Mouse (Mus musculus): Measurements from ENCODE around the gene Amigo2. TPM values are rescaled to one million over a fixed set of nuclear protein-coding genes. Genes with fewer than 3 reads are reported as not detected.

Amigo2 gene
- polyA plus RNA-seq, 1 experiment from 2014 or later: 2.5 TPM

DNA sequence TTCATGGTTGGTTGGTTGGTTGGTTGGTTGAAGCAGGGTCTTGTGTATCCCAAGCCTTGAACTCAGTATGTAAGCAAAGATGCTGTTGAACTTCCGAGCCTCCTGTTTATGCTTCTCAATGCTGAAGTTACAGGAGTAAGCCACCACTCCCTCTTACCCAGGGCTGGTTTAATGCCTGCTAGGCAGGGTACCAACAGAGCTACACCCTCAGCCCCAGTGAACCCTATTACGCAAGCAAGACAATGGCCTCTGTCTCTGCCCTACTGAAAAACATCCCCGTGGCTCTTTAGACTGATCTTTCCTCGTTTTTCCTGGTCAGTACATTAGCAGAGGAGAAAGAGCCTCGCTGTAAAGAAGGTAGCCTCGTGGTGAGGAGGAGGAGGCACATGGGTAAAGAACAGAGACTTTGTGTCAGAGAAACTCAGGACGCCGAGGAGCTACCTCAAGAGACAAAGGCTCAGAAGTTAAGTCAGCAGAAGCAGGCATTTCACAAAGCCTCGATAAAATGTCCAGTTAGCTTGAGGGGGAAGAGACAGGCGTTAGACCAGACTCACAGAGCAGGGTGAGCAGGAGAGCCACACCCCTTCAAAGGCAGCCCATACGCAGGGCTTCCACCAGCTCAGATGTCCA, 13.0 kb upstream of the Amigo2 start:
- 79% methylated on average over 11 of the region's 11 CpGs for WGBS
- Histone ChIP-seq H3K4me1 (no peaks in the 10 kb centered on the region), H3K27me3 (ENCODE audit: poor library complexity, severe bottlenecking) (no peaks in the 10 kb centered on the region), H3K9me3 (no peaks in the 10 kb centered on the region), H3K4me3 (no peak overlapping the region), H3K36me3 (replicated peaks) (no peaks in the 10 kb centered on the region), H3K27ac (no peak overlapping the region)
- DNase-seq (ENCODE audit: extremely low spot score, low spot score): no peak

DNA sequence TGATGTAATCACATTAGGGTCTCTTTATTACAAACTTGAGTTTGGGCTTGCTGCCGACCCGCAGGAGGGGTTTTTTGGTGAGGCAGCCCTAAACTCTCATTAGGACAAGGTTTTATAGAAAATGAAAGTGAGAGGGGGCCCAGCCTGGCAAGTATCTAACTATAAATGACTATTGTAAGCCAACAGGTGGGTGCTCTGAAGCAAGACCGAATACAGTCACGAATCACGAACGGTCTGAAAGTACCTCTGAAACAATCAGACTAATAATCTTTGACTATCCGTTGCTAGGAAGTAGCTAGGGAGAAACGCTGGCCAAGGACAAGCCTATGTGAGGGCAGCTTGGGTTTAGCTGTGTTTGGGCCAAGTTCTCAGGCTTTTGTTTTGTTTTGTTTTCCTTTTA, 12.2 kb upstream of the Amigo2 start:
- no peak overlapping the region for H3K27ac ChIP-seq
- no peaks in the 10 kb centered on the region for H3K4me1 ChIP-seq
- H3K27me3 ChIP-seq (ENCODE audit: poor library complexity, severe bottlenecking): no peaks in the 10 kb centered on the region
- WGBS: 95% methylated on average over 8 of the region's 8 CpGs
- no peaks in the 10 kb centered on the region for H3K36me3 ChIP-seq (replicated peaks)
- H3K4me3 ChIP-seq: no peak overlapping the region
- no peak for DNase-seq (ENCODE audit: extremely low spot score, low spot score)
- no peaks in the 10 kb centered on the region for H3K9me3 ChIP-seq

DNA sequence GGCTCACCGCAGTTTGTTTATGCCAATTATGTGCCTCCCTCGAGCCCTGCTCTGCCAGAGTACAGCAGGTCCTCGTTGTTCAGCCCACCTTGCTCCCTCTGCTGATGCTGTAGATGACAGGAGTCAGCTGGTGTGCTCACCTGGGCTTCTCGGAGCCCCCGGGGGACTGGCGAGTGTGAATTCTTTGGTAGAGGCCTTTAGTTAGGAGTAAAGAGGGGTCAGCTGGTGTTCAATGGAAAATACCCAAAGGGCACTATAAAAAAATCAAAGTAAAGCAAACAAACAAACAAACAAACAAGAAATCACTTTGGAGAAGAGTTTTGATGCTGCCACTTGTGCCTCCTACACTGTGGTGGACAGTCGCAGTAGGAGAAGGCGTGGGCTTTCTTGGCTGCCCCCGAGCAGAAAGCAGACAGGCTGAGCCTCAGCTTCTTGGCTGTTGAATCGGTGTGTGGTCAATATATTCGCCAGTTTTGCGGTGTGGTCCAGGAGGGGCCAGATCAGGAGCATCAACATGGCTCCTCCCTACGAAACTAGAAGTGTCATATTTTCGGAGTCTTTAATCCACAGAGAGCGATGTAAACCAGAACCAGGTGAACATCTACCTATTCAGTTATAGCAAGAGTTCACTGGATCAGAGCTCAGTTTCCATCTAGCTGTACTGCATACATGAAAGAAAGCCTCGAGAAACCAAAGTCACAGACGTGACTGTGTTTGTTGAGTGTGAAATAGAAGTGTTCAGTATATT, 11.6 kb upstream of the Amigo2 start:
- no peak overlapping the region for H3K4me3 ChIP-seq
- DNase-seq (ENCODE audit: extremely low spot score, low spot score): no peak
- 93% methylated on average over 17 of the region's 17 CpGs for WGBS

DNA sequence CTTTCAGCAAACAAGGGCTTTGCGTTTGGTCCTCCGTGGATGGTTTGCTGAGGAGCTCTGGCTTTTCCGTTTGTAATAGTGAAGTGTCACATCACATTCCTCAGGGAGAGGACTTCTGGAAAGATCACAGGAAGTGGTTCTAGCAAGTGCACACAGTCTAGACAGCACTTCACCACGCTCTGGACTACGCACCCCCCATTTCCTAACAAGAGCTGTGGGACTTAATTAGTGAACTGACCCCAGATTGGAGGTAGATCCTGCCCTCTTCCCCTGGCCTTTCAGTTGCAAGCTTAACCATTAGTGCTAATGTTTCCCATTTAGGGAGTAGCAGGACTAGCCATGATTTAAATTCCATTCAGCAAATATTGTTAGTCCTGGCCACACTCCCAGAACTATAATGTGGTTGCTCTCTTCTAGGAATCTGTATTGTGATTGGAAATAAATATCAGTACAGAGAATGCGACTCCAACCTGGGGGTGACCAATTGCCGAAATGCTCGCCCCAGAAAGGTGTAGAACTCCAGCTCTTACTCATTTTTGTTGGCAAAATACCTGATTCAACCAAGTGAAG, 10.2 kb upstream of the Amigo2 start:
- no peaks in the 10 kb centered on the region for H3K4me1 ChIP-seq
- DNase-seq (ENCODE audit: extremely low spot score, low spot score): no peak
- no peak overlapping the region for H3K4me3 ChIP-seq
- WGBS: 89% methylated on average over 8 of the region's 8 CpGs
- no peaks in the 10 kb centered on the region for H3K9me3 ChIP-seq
- no peaks in the 10 kb centered on the region for H3K36me3 ChIP-seq (replicated peaks)
- H3K27me3 ChIP-seq (ENCODE audit: poor library complexity, severe bottlenecking): no peaks in the 10 kb centered on the region
- no peak overlapping the region for H3K27ac ChIP-seq

More for the DNA sequence above, 11.6 kb upstream of the Amigo2 start:
- no peaks in the 10 kb centered on the region for H3K9me3 ChIP-seq
- no peaks in the 10 kb centered on the region for H3K4me1 ChIP-seq
- no peaks in the 10 kb centered on the region for H3K36me3 ChIP-seq (replicated peaks)
- H3K27me3 ChIP-seq (ENCODE audit: poor library complexity, severe bottlenecking): no peaks in the 10 kb centered on the region
- no peak overlapping the region for H3K27ac ChIP-seq

DNA sequence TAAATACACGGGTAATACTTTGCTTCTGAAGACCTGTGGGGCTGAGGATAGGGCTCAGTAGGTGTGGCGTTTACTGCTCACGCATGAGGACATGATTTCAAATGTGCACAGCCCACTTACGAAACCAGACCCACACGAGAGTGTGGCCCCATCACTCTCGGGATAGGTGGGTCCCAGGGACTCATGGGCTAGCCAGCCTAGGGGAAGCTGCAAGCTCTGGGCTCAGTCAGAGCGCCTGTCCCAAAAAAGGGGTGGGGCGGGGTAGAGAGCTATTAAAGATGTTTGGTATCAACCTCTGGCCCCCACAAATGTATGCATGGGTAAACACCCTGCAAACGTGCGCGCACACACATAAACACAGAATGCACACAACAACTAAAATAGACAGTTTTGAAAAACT, 9.3 kb upstream of the Amigo2 start:
- DNase-seq (ENCODE audit: extremely low spot score, low spot score): no peak
- no peak overlapping the region for H3K27ac ChIP-seq
- 96% methylated on average over 11 of the region's 11 CpGs for WGBS
- no peaks in the 10 kb centered on the region for H3K27me3 ChIP-seq (ENCODE audit: poor library complexity, severe bottlenecking)
- no peak overlapping the region for H3K4me3 ChIP-seq
- H3K9me3 ChIP-seq: no peaks in the 10 kb centered on the region
- H3K4me1 ChIP-seq: no peaks in the 10 kb centered on the region
- H3K36me3 ChIP-seq (replicated peaks): no peaks in the 10 kb centered on the region

DNA sequence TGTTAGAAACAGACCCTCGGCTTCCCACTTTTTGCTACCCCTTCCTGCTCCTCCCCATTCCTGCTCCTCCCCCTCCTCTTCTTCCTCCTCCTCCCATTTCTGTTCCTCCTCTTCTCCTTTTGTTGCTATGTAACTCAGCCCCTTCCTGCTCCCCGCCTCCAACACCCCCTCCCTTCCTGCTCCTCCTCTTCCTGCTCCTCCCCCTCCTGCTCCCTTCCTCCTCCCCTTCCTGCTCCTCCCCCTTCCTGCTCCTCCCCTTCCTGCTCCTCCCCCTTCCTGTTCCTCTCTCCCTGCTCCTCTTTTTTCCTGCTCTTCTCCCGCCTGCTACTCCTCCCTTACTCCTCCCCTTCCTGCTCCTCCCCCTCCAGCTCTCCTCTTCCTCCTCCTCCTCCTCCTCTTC, 8.7 kb upstream of the Amigo2 start:
- WGBS: 86% methylated on average over 3 of the region's 3 CpGs

DNA sequence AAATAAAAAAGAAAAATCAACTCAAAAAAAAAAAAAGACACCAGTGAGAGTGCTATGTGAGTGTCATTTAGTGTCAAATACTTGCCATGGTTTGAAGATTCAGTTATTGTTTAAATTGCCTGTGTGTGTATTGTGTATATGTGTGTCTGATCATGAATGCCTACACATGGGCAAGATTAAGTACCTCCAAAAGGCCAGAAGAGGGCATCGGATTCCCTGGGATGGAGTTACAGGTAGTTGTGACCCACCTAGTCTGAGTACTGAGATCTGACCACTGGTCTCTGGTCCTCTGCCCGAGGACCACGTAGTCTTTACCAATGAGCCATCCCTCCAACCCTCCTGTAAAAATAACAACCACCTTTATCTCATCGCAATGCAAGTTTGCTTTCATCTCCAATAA, 7.3 kb upstream of the Amigo2 start:
- no peaks in the 10 kb centered on the region for H3K9me3 ChIP-seq
- no peaks in the 10 kb centered on the region for H3K36me3 ChIP-seq (replicated peaks)
- no peaks in the 10 kb centered on the region for H3K27me3 ChIP-seq (ENCODE audit: poor library complexity, severe bottlenecking)
- no peak for DNase-seq (ENCODE audit: extremely low spot score, low spot score)
- no peak overlapping the region for H3K4me3 ChIP-seq
- H3K27ac ChIP-seq: no peak overlapping the region
- 92% methylated on average over 4 of the region's 4 CpGs for WGBS
- H3K4me1 ChIP-seq: no peaks in the 10 kb centered on the region

More for the DNA sequence above, 8.7 kb upstream of the Amigo2 start:
- H3K27me3 ChIP-seq (ENCODE audit: poor library complexity, severe bottlenecking): no peaks in the 10 kb centered on the region
- no peak overlapping the region for H3K4me3 ChIP-seq
- no peak for DNase-seq (ENCODE audit: extremely low spot score, low spot score)
- H3K36me3 ChIP-seq (replicated peaks): no peaks in the 10 kb centered on the region
- no peak overlapping the region for H3K27ac ChIP-seq
- H3K4me1 ChIP-seq: no peaks in the 10 kb centered on the region
- H3K9me3 ChIP-seq: no peaks in the 10 kb centered on the region

DNA sequence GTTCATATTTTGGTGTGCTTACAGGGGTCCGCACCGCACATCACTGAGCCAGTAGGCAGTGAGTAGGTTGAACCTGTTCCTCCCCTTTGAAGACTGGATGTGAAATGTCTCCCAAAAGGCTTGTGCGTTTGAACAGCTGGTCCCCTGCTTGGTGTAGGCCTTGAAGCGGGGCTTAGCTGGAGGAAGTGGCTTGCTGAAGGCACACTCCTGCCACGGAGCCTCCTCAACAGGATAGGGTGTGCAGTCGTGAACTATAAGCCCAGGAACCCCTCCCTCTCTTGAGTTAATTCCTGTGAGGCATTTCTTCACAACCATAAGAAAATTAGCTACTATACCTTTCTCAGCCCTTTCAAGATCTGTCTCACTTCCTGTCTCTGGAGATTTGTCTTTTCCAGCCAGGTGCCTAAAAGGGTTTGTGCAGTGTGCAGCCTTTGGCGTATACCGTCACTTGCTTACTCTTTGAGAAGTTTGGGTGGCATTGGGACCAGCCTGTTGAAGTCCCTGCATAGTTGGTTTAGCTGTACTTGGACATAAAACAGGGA, 5.5 kb upstream of the Amigo2 start:
- H3K9me3 ChIP-seq: no peaks in the 10 kb centered on the region
- peaks cover 10% of the 10 kb centered on the region for H3K4me1 ChIP-seq
- H3K27me3 ChIP-seq (ENCODE audit: poor library complexity, severe bottlenecking): no peaks in the 10 kb centered on the region
- H3K36me3 ChIP-seq (replicated peaks): no peaks in the 10 kb centered on the region
- no peak overlapping the region for H3K4me3 ChIP-seq
- no peak for DNase-seq (ENCODE audit: extremely low spot score, low spot score)
- WGBS: 80% methylated on average over 8 of the region's 8 CpGs
- H3K27ac ChIP-seq: no peak overlapping the region

DNA sequence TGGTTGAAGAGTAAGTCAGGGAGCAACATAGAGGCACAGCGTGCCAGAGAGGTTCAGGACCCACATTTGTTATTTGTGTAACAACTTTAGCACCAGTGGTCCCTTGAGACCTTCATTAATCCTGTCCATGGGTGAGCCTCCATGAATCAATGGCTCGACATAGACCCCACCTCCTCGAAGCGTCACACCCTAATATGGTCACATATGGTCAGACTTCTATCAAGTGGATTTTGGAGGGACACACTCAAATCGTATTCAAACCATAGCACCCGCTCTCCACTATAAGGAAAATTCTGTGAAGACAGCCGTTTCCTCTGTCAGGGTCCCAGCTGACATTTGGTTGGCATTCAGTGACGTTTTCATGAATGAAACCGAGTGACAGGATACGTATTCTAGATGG, 2.2 kb upstream of the Amigo2 start:
- Histone ChIP-seq H3K36me3 (replicated peaks) (no peaks in the 10 kb centered on the region), H3K4me1 (peaks cover 21% of the 10 kb centered on the region), H3K27me3 (ENCODE audit: poor library complexity, severe bottlenecking) (peaks cover 21% of the 10 kb centered on the region), H3K27ac (no peak overlapping the region), H3K4me3 (no peak overlapping the region), H3K9me3 (no peaks in the 10 kb centered on the region)
- 93% methylated on average over 10 of the region's 10 CpGs for WGBS
- DNase-seq (ENCODE audit: extremely low spot score, low spot score): no peak

DNA sequence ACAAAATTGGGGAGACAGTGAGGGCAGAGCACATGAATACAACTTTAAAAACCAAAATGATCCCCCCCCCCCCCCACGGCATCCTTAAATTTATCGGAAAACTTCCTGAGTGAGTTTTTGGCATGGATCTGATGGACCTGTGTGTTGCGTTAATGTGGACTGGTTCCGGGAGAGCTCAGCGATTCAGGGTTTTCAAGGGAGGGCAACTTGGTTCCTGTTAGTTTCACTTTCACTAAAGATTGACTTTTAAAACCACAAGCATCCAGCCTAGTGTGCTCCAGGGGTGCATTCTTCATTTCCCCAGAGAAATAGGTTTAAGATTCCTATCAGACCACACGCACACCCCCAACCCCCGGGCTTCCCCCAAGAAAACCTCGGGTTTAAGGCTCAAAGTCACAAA, 1.2 kb upstream of the Amigo2 start:
- Histone ChIP-seq H3K27ac (peak overlapping the region; percentile 93; the same call in 1 of the 2 replicates), H3K4me3 (peak overlapping the region; percentile 88), H3K27me3 (ENCODE audit: poor library complexity, severe bottlenecking) (peaks cover 25% of the 10 kb centered on the region), H3K9me3 (no peaks in the 10 kb centered on the region), H3K4me1 (peaks cover 21% of the 10 kb centered on the region), H3K36me3 (replicated peaks) (no peaks in the 10 kb centered on the region)
- no peak for DNase-seq (ENCODE audit: extremely low spot score, low spot score)
- 43% methylated on average over 8 of the region's 8 CpGs for WGBS

DNA sequence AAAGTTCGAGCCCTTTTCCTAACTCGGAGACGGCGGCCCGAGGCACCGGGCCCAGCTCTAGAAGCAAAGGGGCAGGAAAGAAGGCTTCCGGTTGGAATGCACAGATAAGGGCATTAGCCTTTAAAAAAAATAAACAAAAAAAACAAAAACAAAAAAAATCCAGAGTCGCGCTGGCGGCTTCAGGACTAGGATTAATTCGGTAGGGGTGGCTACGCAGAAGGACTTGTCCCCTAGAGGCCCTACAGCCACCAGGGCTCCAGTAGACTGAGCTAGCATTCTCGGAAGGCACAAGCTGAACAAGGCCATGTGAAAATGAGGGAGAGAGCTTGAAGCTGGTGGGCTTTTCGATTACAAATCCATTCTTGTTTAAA, 689 bp upstream of the Amigo2 start:
- WGBS: 2% methylated on average over 14 of the region's 14 CpGs
- H3K36me3 ChIP-seq (replicated peaks): no peaks in the 10 kb centered on the region
- peak overlapping the region; percentile 88 for H3K4me3 ChIP-seq
- peak overlapping the region; percentile 93 for H3K27ac ChIP-seq
- H3K4me1 ChIP-seq: peaks cover 21% of the 10 kb centered on the region
- H3K9me3 ChIP-seq: no peaks in the 10 kb centered on the region
- peaks cover 25% of the 10 kb centered on the region for H3K27me3 ChIP-seq (ENCODE audit: poor library complexity, severe bottlenecking)
- DNase-seq (ENCODE audit: extremely low spot score, low spot score): peak; percentile 46

DNA sequence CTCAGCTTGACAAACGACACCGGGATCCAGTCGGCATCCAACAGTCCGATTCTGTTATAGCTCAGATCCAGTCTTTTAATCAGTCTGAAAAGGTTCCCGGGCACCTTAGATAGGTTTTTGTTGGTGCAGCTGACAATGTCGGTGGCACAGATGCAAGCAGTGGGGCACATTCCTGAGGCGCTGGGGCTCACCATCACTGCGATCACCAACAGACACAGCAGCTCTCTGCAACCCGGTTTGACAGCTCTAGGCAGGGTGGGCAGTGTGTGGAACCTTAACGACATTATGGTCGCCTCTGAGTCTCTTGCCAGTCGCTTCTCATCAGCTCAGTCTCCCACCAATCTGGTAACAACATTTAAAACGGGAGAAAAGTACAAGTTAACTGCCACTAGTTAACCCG, 831 bp downstream of the Amigo2 start:
- no peak for DNase-seq (ENCODE audit: extremely low spot score, low spot score)
- H3K4me3 ChIP-seq: peak overlapping the region; percentile 88
- no peaks in the 10 kb centered on the region for H3K9me3 ChIP-seq
- no peaks in the 10 kb centered on the region for H3K36me3 ChIP-seq (replicated peaks)
- WGBS: 30% methylated on average over 14 of the region's 14 CpGs
- peaks cover 21% of the 10 kb centered on the region for H3K4me1 ChIP-seq
- H3K27me3 ChIP-seq (ENCODE audit: poor library complexity, severe bottlenecking): peaks cover 25% of the 10 kb centered on the region
- H3K27ac ChIP-seq: no peak overlapping the region

DNA sequence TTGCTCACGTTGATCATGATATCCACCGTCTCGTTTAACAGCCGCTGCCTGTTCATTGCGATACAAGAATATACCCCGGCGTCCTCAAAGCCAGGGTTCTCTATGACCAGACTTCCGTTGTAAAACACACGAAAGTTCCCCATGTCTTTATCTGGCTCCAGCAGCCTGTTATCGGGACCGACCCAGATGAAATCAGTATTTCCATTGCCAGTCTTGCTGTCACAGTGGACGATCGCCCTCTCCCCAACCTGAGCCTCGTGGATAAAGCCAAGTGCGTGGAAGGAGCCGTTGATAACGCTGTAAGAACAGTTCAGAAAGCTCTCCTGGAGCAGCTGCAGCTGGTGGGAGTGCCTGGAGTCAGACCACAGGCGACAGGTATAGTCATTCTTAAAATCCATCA, 1.7 kb downstream of the Amigo2 start:
- Histone ChIP-seq H3K4me1 (peaks cover 21% of the 10 kb centered on the region), H3K4me3 (no peak overlapping the region), H3K27ac (no peak overlapping the region), H3K27me3 (ENCODE audit: poor library complexity, severe bottlenecking) (peaks cover 25% of the 10 kb centered on the region), H3K9me3 (no peaks in the 10 kb centered on the region), H3K36me3 (replicated peaks) (no peaks in the 10 kb centered on the region)
- no peak for DNase-seq (ENCODE audit: extremely low spot score, low spot score)
- 89% methylated on average over 18 of the region's 18 CpGs for WGBS
